Mouse (Mus musculus): ENCODE results near the gene Aipl1. TPM values are rescaled to one million over a fixed set of nuclear protein-coding genes. Genes with fewer than 3 reads are reported as not detected.

Gene Aipl1
- total RNA-seq, 1 experiment, result 0.18 TPM

- no peak overlapping the region for H3K27ac ChIP-seq (ENCODE audit: insufficient read depth, low read depth, low read length, poor library complexity, severe bottlenecking)
- in situ Hi-C loops (cut with MboI; ENCODE audit: low sequenced_read_pairs in 2 of 2, unreplicated experiment in 2 of 2), result no loop called here
- no peaks in the 10 kb centered on the region for H3K36me3 ChIP-seq (ENCODE audit: control insufficient read depth, insufficient read depth, low read length, poor library complexity, severe bottlenecking)
- H3K4me3 ChIP-seq (ENCODE audit: insufficient read depth in 1 of 2, low read depth in 1 of 2, low read length in 2 of 2, poor library complexity in 1 of 2, severe bottlenecking in 1 of 2), result no peak overlapping the region
- no peak overlapping the region for H3K9ac ChIP-seq (ENCODE audit: insufficient read depth, low read depth, low read length, poor library complexity, severe bottlenecking)
- no peak for DNase-seq (ENCODE audit: low read depth, low spot score)
- H3K4me1 ChIP-seq (ENCODE audit: control insufficient read depth in 2 of 2, insufficient read depth in 2 of 2, low read length in 2 of 2, poor library complexity in 1 of 2), result peaks cover 0 to 1% of the 10 kb centered on the region in 2 experiments; a peak in 1 of 4 replicates
- TF ChIP-seq MAFK (IDR thresholded peaks at IDR 0.05; ENCODE audit: insufficient read depth, low read depth, low read length), result no peak
- TF ChIP-seq CHD2 (IDR thresholded peaks at IDR 0.05; ENCODE audit: low read depth, low read length), result no peak
- no peak for TF ChIP-seq ZC3H11A (IDR thresholded peaks at IDR 0.05; ENCODE audit: borderline replicate concordance, low read depth, low read length)
- TF ChIP-seq ZNF384 (IDR thresholded peaks at IDR 0.05; ENCODE audit: low read depth, low read length), result no peak
- TF ChIP-seq HCFC1 (IDR thresholded peaks at IDR 0.05; ENCODE audit: borderline replicate concordance, insufficient read depth, low read length), result no peak
- no peaks in the 10 kb centered on the region for H3K9me3 ChIP-seq (ENCODE audit: control insufficient read depth, insufficient read depth, low read depth, low read length)
These were observed 17.9 kb upstream of the Aipl1 start for GRCm38 (mm10) chr11:72055176-72055575.

- Histone ChIP-seq H3K9ac (ENCODE audit: insufficient read depth, low read depth, low read length, poor library complexity, severe bottlenecking) (no peak overlapping the region), H3K4me1 (ENCODE audit: control insufficient read depth in 2 of 2, insufficient read depth in 2 of 2, low read length in 2 of 2, poor library complexity in 1 of 2) (peaks cover 0 to 5% of the 10 kb centered on the region in 2 experiments; a peak in 1 of 4 replicates)
These were observed 15.3 kb upstream of the Aipl1 start for GRCm38 (mm10) chr11:72052636-72053035.

GRCm38 (mm10) chr11:72052221-72052620, 14.9 kb upstream of the Aipl1 start:
- TF ChIP-seq CHD2 (IDR thresholded peaks at IDR 0.05; ENCODE audit: low read depth, low read length), result no peak
- TF ChIP-seq ZNF384 (IDR thresholded peaks at IDR 0.05; ENCODE audit: low read depth, low read length), result no peak
- TF ChIP-seq MAFK (IDR thresholded peaks at IDR 0.05; ENCODE audit: insufficient read depth, low read depth, low read length), result no peak
- no peak for TF ChIP-seq ZC3H11A (IDR thresholded peaks at IDR 0.05; ENCODE audit: borderline replicate concordance, low read depth, low read length)
- no peak for TF ChIP-seq HCFC1 (IDR thresholded peaks at IDR 0.05; ENCODE audit: borderline replicate concordance, insufficient read depth, low read length)
- no peaks in the 10 kb centered on the region for H3K36me3 ChIP-seq (ENCODE audit: control insufficient read depth, insufficient read depth, low read length, poor library complexity, severe bottlenecking)
- no peak overlapping the region for H3K27ac ChIP-seq (ENCODE audit: insufficient read depth, low read depth, low read length, poor library complexity, severe bottlenecking)
- in situ Hi-C loops (cut with MboI; ENCODE audit: low sequenced_read_pairs in 2 of 2, unreplicated experiment in 2 of 2), result no loop called here
- DNase-seq (ENCODE audit: low read depth, low spot score), result no peak
- no peak overlapping the region for H3K9ac ChIP-seq (ENCODE audit: insufficient read depth, low read depth, low read length, poor library complexity, severe bottlenecking)
- H3K4me3 ChIP-seq (ENCODE audit: insufficient read depth in 1 of 2, low read depth in 1 of 2, low read length in 2 of 2, poor library complexity in 1 of 2, severe bottlenecking in 1 of 2), result no peak overlapping the region
- H3K4me1 ChIP-seq (ENCODE audit: control insufficient read depth in 2 of 2, insufficient read depth in 2 of 2, low read length in 2 of 2, poor library complexity in 1 of 2), result peaks cover 0 to 5% of the 10 kb centered on the region in 2 experiments; a peak in 1 of 4 replicates
- no peaks in the 10 kb centered on the region for H3K9me3 ChIP-seq (ENCODE audit: control insufficient read depth, insufficient read depth, low read depth, low read length)

More at GRCm38 (mm10) chr11:72052636-72053035, 15.3 kb upstream of the Aipl1 start:
- in situ Hi-C loops (cut with MboI; ENCODE audit: low sequenced_read_pairs in 2 of 2, unreplicated experiment in 2 of 2), result no loop called here
- TF ChIP-seq ZNF384 (IDR thresholded peaks at IDR 0.05; ENCODE audit: low read depth, low read length) (no peak), CHD2 (IDR thresholded peaks at IDR 0.05; ENCODE audit: low read depth, low read length) (no peak), ZC3H11A (IDR thresholded peaks at IDR 0.05; ENCODE audit: borderline replicate concordance, low read depth, low read length) (no peak), HCFC1 (IDR thresholded peaks at IDR 0.05; ENCODE audit: borderline replicate concordance, insufficient read depth, low read length) (no peak), MAFK (IDR thresholded peaks at IDR 0.05; ENCODE audit: insufficient read depth, low read depth, low read length) (no peak)
- Histone ChIP-seq H3K36me3 (ENCODE audit: control insufficient read depth, insufficient read depth, low read length, poor library complexity, severe bottlenecking) (no peaks in the 10 kb centered on the region), H3K27ac (ENCODE audit: insufficient read depth, low read depth, low read length, poor library complexity, severe bottlenecking) (no peak overlapping the region), H3K4me3 (ENCODE audit: insufficient read depth in 1 of 2, low read depth in 1 of 2, low read length in 2 of 2, poor library complexity in 1 of 2, severe bottlenecking in 1 of 2) (no peak overlapping the region), H3K9me3 (ENCODE audit: control insufficient read depth, insufficient read depth, low read depth, low read length) (no peaks in the 10 kb centered on the region)
- peak; percentile 66 for DNase-seq (ENCODE audit: low read depth, low spot score)

GRCm38 (mm10) chr11:72050895-72051858, 13.9 kb upstream of the Aipl1 start:
- H3K27ac ChIP-seq (ENCODE audit: insufficient read depth, low read depth, low read length, poor library complexity, severe bottlenecking), result no peak overlapping the region
- no peak for TF ChIP-seq ZNF384 (IDR thresholded peaks at IDR 0.05; ENCODE audit: low read depth, low read length)
- TF ChIP-seq MAFK (IDR thresholded peaks at IDR 0.05; ENCODE audit: insufficient read depth, low read depth, low read length), result no peak
- no peak for TF ChIP-seq ZC3H11A (IDR thresholded peaks at IDR 0.05; ENCODE audit: borderline replicate concordance, low read depth, low read length)
- TF ChIP-seq CHD2 (IDR thresholded peaks at IDR 0.05; ENCODE audit: low read depth, low read length), result no peak
- no peak for TF ChIP-seq HCFC1 (IDR thresholded peaks at IDR 0.05; ENCODE audit: borderline replicate concordance, insufficient read depth, low read length)

More at GRCm38 (mm10) chr11:72050895-72051858, 13.9 kb upstream of the Aipl1 start:
- peak overlapping the region; percentile 63 for H3K9ac ChIP-seq (ENCODE audit: insufficient read depth, low read depth, low read length, poor library complexity, severe bottlenecking)
- H3K9me3 ChIP-seq (ENCODE audit: control insufficient read depth, insufficient read depth, low read depth, low read length), result no peaks in the 10 kb centered on the region
- DNase-seq (ENCODE audit: low read depth, low spot score), result peak; percentile 45
- peaks cover 0 to 5% of the 10 kb centered on the region in 2 experiments; a peak in 1 of 4 replicates for H3K4me1 ChIP-seq (ENCODE audit: control insufficient read depth in 2 of 2, insufficient read depth in 2 of 2, low read length in 2 of 2, poor library complexity in 1 of 2)
- peak overlapping the region; percentile 66 to 70 for H3K4me3 ChIP-seq (ENCODE audit: insufficient read depth in 1 of 2, low read depth in 1 of 2, low read length in 2 of 2, poor library complexity in 1 of 2, severe bottlenecking in 1 of 2)
- no peaks in the 10 kb centered on the region; the same call in 1 of the 2 replicates for H3K36me3 ChIP-seq (ENCODE audit: control insufficient read depth, insufficient read depth, low read length, poor library complexity, severe bottlenecking)
- in situ Hi-C loops (cut with MboI; ENCODE audit: low sequenced_read_pairs in 2 of 2, unreplicated experiment in 2 of 2), result no loop called here

All from ES-E14 (cell line).